Mouse (Mus musculus): ENCODE measurements around the gene Cd28. TPM values are rescaled to one million over a fixed set of nuclear protein-coding genes. Genes with fewer than 3 reads are reported as not detected.
"Not testable (repeated sequence)": the region's sequence is repeated elsewhere in the genome, so short reads cannot be mapped to it uniquely, and the experiment has no call there.

Gene Cd28
- total and polyA plus RNA-seq, 3 experiments: not detected

GRCm38 (mm10) chr1:60813411-60813810 is 96.8 kb downstream of the Cd28 start:
- Histone ChIP-seq H3K9ac (ENCODE audit: control insufficient read depth, low read depth, low read length, poor library complexity, severe bottlenecking) (no peak overlapping the region), H3K4me3 (ENCODE audit: control insufficient read depth in 1 of 2, insufficient read depth in 1 of 2, low read depth in 2 of 2, low read length in 2 of 2) (no peak overlapping the region), H3K79me2 (ENCODE audit: control insufficient read depth, insufficient read depth, low read length, poor library complexity) (no peaks in the 10 kb centered on the region), H3K27me3 (ENCODE audit: control insufficient read depth in 1 of 2, insufficient read depth in 2 of 2, low read length in 2 of 2) (no peaks in the 10 kb centered on the region), H3K27ac (ENCODE audit: control insufficient read depth, low read depth, low read length) (no peak overlapping the region), H3K9me3 (replicated peaks; ENCODE audit: insufficient read depth, low read length) (no peaks in the 10 kb centered on the region), H3K36me3 (ENCODE audit: control insufficient read depth in 1 of 2, insufficient read depth in 2 of 2, low read length in 2 of 2) (no peaks in the 10 kb centered on the region), H3K4me1 (ENCODE audit: control insufficient read depth in 1 of 2, insufficient read depth in 2 of 2, low read length in 2 of 2) (no peaks in the 10 kb centered on the region)
- DNase-seq (ENCODE audit: low read depth, low spot score): no peak
- no peak for TF ChIP-seq NELFE (IDR thresholded peaks at IDR 0.05; ENCODE audit: low read depth, low read length)
- no peak for TF ChIP-seq POLR2AphosphoS5 (IDR thresholded peaks at IDR 0.05; ENCODE audit: borderline replicate concordance, low read depth, low read length)

GRCm38 (mm10) chr1:60815912-60816311 is 99.3 kb downstream of the Cd28 start:
- no peak for DNase-seq (ENCODE audit: low read depth, low spot score)
- no peak for TF ChIP-seq ZC3H11A (IDR thresholded peaks at IDR 0.05; ENCODE audit: low read depth, low read length)
- no peak for TF ChIP-seq ELF1 (IDR thresholded peaks at IDR 0.05; ENCODE audit: low read depth, low read length)
- TF ChIP-seq EP300 (IDR thresholded peaks at IDR 0.05; ENCODE audit: low read depth in 1 of 2, low read length in 2 of 2): no peak
- Histone ChIP-seq H3K9me3 (replicated peaks; ENCODE audit: insufficient read depth, low read length) (no peaks in the 10 kb centered on the region), H3K9ac (ENCODE audit: control insufficient read depth, low read depth, low read length, poor library complexity, severe bottlenecking) (no peak overlapping the region), H3K36me3 (ENCODE audit: control insufficient read depth in 1 of 2, insufficient read depth in 2 of 2, low read length in 2 of 2) (no peaks in the 10 kb centered on the region), H3K4me3 (ENCODE audit: control insufficient read depth in 1 of 2, insufficient read depth in 1 of 2, low read depth in 2 of 2, low read length in 2 of 2) (no peak overlapping the region), H3K4me1 (ENCODE audit: control insufficient read depth in 1 of 2, insufficient read depth in 2 of 2, low read length in 2 of 2) (no peaks in the 10 kb centered on the region), H3K79me2 (ENCODE audit: control insufficient read depth, insufficient read depth, low read length, poor library complexity) (no peaks in the 10 kb centered on the region), H3K27me3 (ENCODE audit: control insufficient read depth in 1 of 2, insufficient read depth in 2 of 2, low read length in 2 of 2) (no peaks in the 10 kb centered on the region), H3K27ac (ENCODE audit: control insufficient read depth, low read depth, low read length) (no peak overlapping the region)

GRCm38 (mm10) chr1:60818491-60818890 is 101.9 kb downstream of the Cd28 start:
- not testable (repeated sequence) for H3K4me1 ChIP-seq (ENCODE audit: control insufficient read depth in 1 of 2, insufficient read depth in 2 of 2, low read length in 2 of 2); DNase-seq (ENCODE audit: low read depth, low spot score); H3K79me2 ChIP-seq (ENCODE audit: control insufficient read depth, insufficient read depth, low read length, poor library complexity); H3K36me3 ChIP-seq (ENCODE audit: control insufficient read depth in 1 of 2, insufficient read depth in 2 of 2, low read length in 2 of 2); H3K9ac ChIP-seq (ENCODE audit: control insufficient read depth, low read depth, low read length, poor library complexity, severe bottlenecking); H3K9me3 ChIP-seq (replicated peaks; ENCODE audit: insufficient read depth, low read length); H3K4me3 ChIP-seq (ENCODE audit: control insufficient read depth in 1 of 2, insufficient read depth in 1 of 2, low read depth in 2 of 2, low read length in 2 of 2); H3K27me3 ChIP-seq (ENCODE audit: control insufficient read depth in 1 of 2, insufficient read depth in 2 of 2, low read length in 2 of 2); H3K27ac ChIP-seq (ENCODE audit: control insufficient read depth, low read depth, low read length)

- DNase-seq (ENCODE audit: low read depth, low spot score): no peak
- Histone ChIP-seq H3K4me1 (ENCODE audit: control insufficient read depth in 1 of 2, insufficient read depth in 2 of 2, low read length in 2 of 2) (no peaks in the 10 kb centered on the region), H3K4me3 (ENCODE audit: control insufficient read depth in 1 of 2, insufficient read depth in 1 of 2, low read depth in 2 of 2, low read length in 2 of 2) (no peak overlapping the region), H3K27ac (ENCODE audit: control insufficient read depth, low read depth, low read length) (no peak overlapping the region), H3K27me3 (ENCODE audit: control insufficient read depth in 1 of 2, insufficient read depth in 2 of 2, low read length in 2 of 2) (no peaks in the 10 kb centered on the region), H3K9me3 (replicated peaks; ENCODE audit: insufficient read depth, low read length) (no peaks in the 10 kb centered on the region), H3K79me2 (ENCODE audit: control insufficient read depth, insufficient read depth, low read length, poor library complexity) (no peaks in the 10 kb centered on the region), H3K36me3 (ENCODE audit: control insufficient read depth in 1 of 2, insufficient read depth in 2 of 2, low read length in 2 of 2) (no peaks in the 10 kb centered on the region), H3K9ac (ENCODE audit: control insufficient read depth, low read depth, low read length, poor library complexity, severe bottlenecking) (no peak overlapping the region)
- TF ChIP-seq CHD1 (IDR thresholded peaks at IDR 0.05; ENCODE audit: low read depth, low read length) (no peak), HCFC1 (IDR thresholded peaks at IDR 0.05; ENCODE audit: low read depth, low read length) (no peak), RAD21 (IDR thresholded peaks at IDR 0.05; ENCODE audit: low read depth, low read length) (no peak)
Observed at GRCm38 (mm10) chr1:60819993-60820392, 103.4 kb downstream of the Cd28 start.
